Mouse (Mus musculus): ENCODE results near the gene Crtc1.

- no peak for TF ChIP-seq MAX (IDR thresholded peaks at IDR 0.05; ENCODE audit: low read depth)
- TF ChIP-seq POLR2A (IDR thresholded peaks at IDR 0.05; ENCODE audit: insufficient read length, low read depth): no peak
- TF ChIP-seq USF1 (IDR thresholded peaks at IDR 0.05; ENCODE audit: low read depth): no peak
- no peak for TF ChIP-seq POLR2AphosphoS2 (IDR thresholded peaks at IDR 0.05; ENCODE audit: insufficient read length, low read depth)
Observed at GRCm38 (mm10) chr8:70435156-70435555, 4.2 kb downstream of the Crtc1 start.
